Mouse (Mus musculus) limb, embryonic 10.5 days (tissue): ENCODE data around the gene AC109138.7. TPM values are rescaled to one million over a fixed set of nuclear protein-coding genes. Genes with fewer than 3 reads are reported as not detected.

Source experiments
- DNase-seq: peaks from one replicate; pipeline ENCODE4 v3.0.0-alpha.2; 2017; ENCODE audit warnings: low spot score
- H3K27ac ChIP-seq: fragments of 300-500 bp; sonication (generic); 2 replicates; pipeline ENCODE4 v1.5.1; 2016; ENCODE audit warnings: mild to moderate bottlenecking
- H3K27me3 ChIP-seq: fragments of 300-500 bp; sonication (generic); 2 replicates; pipeline ENCODE4 v1.6.1; 2016; ENCODE audit warnings: low read depth, mild to moderate bottlenecking; ENCODE audit not compliant: poor library complexity, severe bottlenecking
- H3K36me3 ChIP-seq: fragments of 300-500 bp; sonication (generic); 2 replicates; pipeline ENCODE4 v1.6.1; 2016; ENCODE audit warnings: mild to moderate bottlenecking, moderate library complexity
- H3K4me1 ChIP-seq: fragments of 300-500 bp; sonication (generic); 2 replicates; pipeline ENCODE4 v1.6.1; 2016
- H3K4me3 ChIP-seq: fragments of 300-500 bp; sonication (generic); 2 replicates; pipeline ENCODE4 v1.5.1; 2016; ENCODE audit warnings: mild to moderate bottlenecking, moderate library complexity
- H3K9me3 ChIP-seq: fragments of 300-500 bp; sonication (generic); replicated peaks from 2 replicates; pipeline ENCODE4 v1.6.1; 2016; ENCODE audit warnings: mild to moderate bottlenecking
- WGBS: fragments of 180-500 bp; shearing (Covaris S2); methylation state at CpG from one replicate; pipeline ENCODE4 v1.1.7; 2016; 5-methylcytosine and 5-hydroxymethylcytosine counted together
- polyA plus RNA-seq: library from polyadenylated mRNA; unstranded; fragments of >200 nt; fragmentation: Nextera tagmentation; extraction: Ambion mirVana; gene quantifications from 2 replicates; pipeline ENCODE4 v1.2.1, GENCODE M21; 2016

The AC109138.7 gene
- polyA plus RNA-seq, 1 experiment from 2014 or later = not detected

GRCm38 (mm10) chr19:4196548-4196947 is 17.6 kb upstream of the AC109138.7 start:
- no peak for DNase-seq
- WGBS = 36% methylated on average over 5 of the region's 5 CpGs
- Histone ChIP-seq H3K4me1 (peaks cover 69% of the 10 kb centered on the region), H3K9me3 (no peaks in the 10 kb centered on the region), H3K36me3 (peaks cover 80% of the 10 kb centered on the region), H3K27me3 (no peaks in the 10 kb centered on the region), H3K4me3 (peak overlapping the region; percentile 11; the same call in 1 of the 2 replicates), H3K27ac (peak overlapping the region; percentile 37; the same call in 1 of the 2 replicates)

GRCm38 (mm10) chr19:4197180-4197579 is 17.0 kb upstream of the AC109138.7 start:
- no peak for DNase-seq
- Histone ChIP-seq H3K36me3 (peaks cover 77% of the 10 kb centered on the region), H3K9me3 (no peaks in the 10 kb centered on the region), H3K27me3 (no peaks in the 10 kb centered on the region), H3K4me3 (0 out of 2 replicates have a peak overlapping the region, but pooled peaks have one; percentile 11), H3K4me1 (peaks cover 70% of the 10 kb centered on the region), H3K27ac (no peak overlapping the region)
- WGBS = 73% methylated on average over 3 of the region's 3 CpGs

GRCm38 (mm10) chr19:4201291-4201909 is 12.8 kb upstream of the AC109138.7 start, which contains the start of gene Rad9a:
Rad9a (minus strand) TSS chr19:4201662.
- Histone ChIP-seq H3K27me3 (peaks cover 11% of the 10 kb centered on the region), H3K36me3 (peaks cover 41% of the 10 kb centered on the region), H3K4me3 (peak within 1 kb of the TSS; percentile 66), H3K4me1 (peaks cover 38% of the 10 kb centered on the region), H3K27ac (peak within 1 kb of the TSS; percentile 83), H3K9me3 (no peaks in the 10 kb centered on the region)
- peak; percentile 99 for DNase-seq
- under 1% methylated on average over 34 of the region's 34 CpGs for WGBS

- Histone ChIP-seq H3K27ac (peak overlapping the region; percentile 83), H3K4me1 (peaks cover 36% of the 10 kb centered on the region), H3K9me3 (no peaks in the 10 kb centered on the region), H3K36me3 (peaks cover 34% of the 10 kb centered on the region), H3K4me3 (peak overlapping the region; percentile 66), H3K27me3 (peaks cover 13% of the 10 kb centered on the region)
- DNase-seq = no peak
- WGBS = 30% methylated on average over 7 of the region's 7 CpGs
Observed at GRCm38 (mm10) chr19:4202149-4202548, 12.0 kb upstream of the AC109138.7 start.

- Histone ChIP-seq H3K27me3 (peaks cover 13% of the 10 kb centered on the region), H3K4me3 (no peak overlapping the region), H3K27ac (no peak overlapping the region), H3K4me1 (peaks cover 29% of the 10 kb centered on the region), H3K9me3 (no peaks in the 10 kb centered on the region), H3K36me3 (peaks cover 24% of the 10 kb centered on the region)
- no peak for DNase-seq
- 70% methylated on average over 3 of the region's 3 CpGs for WGBS
Observed at GRCm38 (mm10) chr19:4203148-4203547, 11.0 kb upstream of the AC109138.7 start.

- H3K9me3 ChIP-seq = no peaks in the 10 kb centered on the region
- H3K4me3 ChIP-seq = no peak overlapping the region
- peaks cover 18% of the 10 kb centered on the region for H3K36me3 ChIP-seq
- peaks cover 14% of the 10 kb centered on the region for H3K27me3 ChIP-seq
- peaks cover 29% of the 10 kb centered on the region for H3K4me1 ChIP-seq
- 67% methylated on average over 13 of the region's 13 CpGs for WGBS
- no peak overlapping the region for H3K27ac ChIP-seq
- no peak for DNase-seq
Observed at GRCm38 (mm10) chr19:4203604-4204326, 10.4 kb upstream of the AC109138.7 start.

GRCm38 (mm10) chr19:4204889-4205288 is 9.3 kb upstream of the AC109138.7 start:
- DNase-seq = no peak
- peaks cover 6% of the 10 kb centered on the region for H3K36me3 ChIP-seq
- no peaks in the 10 kb centered on the region for H3K9me3 ChIP-seq
- peaks cover 27% of the 10 kb centered on the region for H3K4me1 ChIP-seq
- H3K4me3 ChIP-seq = no peak overlapping the region
- H3K27me3 ChIP-seq = peaks cover 18% of the 10 kb centered on the region
- WGBS = 68% methylated on average over 4 of the region's 4 CpGs
- no peak overlapping the region for H3K27ac ChIP-seq

- Histone ChIP-seq H3K4me3 (no peak overlapping the region), H3K27me3 (peaks cover 26% of the 10 kb centered on the region)
- WGBS = 0% methylated on average over 2 of the region's 2 CpGs
Observed at GRCm38 (mm10) chr19:4206971-4207370, 7.2 kb upstream of the AC109138.7 start.

GRCm38 (mm10) chr19:4208563-4208962 is 5.6 kb upstream of the AC109138.7 start:
- Histone ChIP-seq H3K4me1 (peaks cover 29% of the 10 kb centered on the region), H3K27me3 (peaks cover 40% of the 10 kb centered on the region), H3K36me3 (no peaks in the 10 kb centered on the region), H3K9me3 (no peaks in the 10 kb centered on the region), H3K27ac (no peak overlapping the region), H3K4me3 (no peak overlapping the region)
- WGBS = 74% methylated on average over 5 of the region's 5 CpGs
- DNase-seq = no peak

More at GRCm38 (mm10) chr19:4206971-4207370, 7.2 kb upstream of the AC109138.7 start:
- Histone ChIP-seq H3K36me3 (no peaks in the 10 kb centered on the region), H3K27ac (no peak overlapping the region), H3K9me3 (no peaks in the 10 kb centered on the region), H3K4me1 (peaks cover 19% of the 10 kb centered on the region)
- peak; percentile 82 for DNase-seq

- Histone ChIP-seq H3K9me3 (no peaks in the 10 kb centered on the region), H3K27me3 (peaks cover 47% of the 10 kb centered on the region), H3K4me3 (peak overlapping the region; percentile 83), H3K27ac (peak overlapping the region; percentile 97), H3K36me3 (no peaks in the 10 kb centered on the region), H3K4me1 (peaks cover 60% of the 10 kb centered on the region)
- 28% methylated on average over 4 of the region's 4 CpGs for WGBS
- DNase-seq = no peak
Observed at GRCm38 (mm10) chr19:4211891-4212588, 2.1 kb upstream of the AC109138.7 start.

- no peak for DNase-seq
- Histone ChIP-seq H3K9me3 (no peaks in the 10 kb centered on the region), H3K36me3 (no peaks in the 10 kb centered on the region), H3K4me1 (peaks cover 74% of the 10 kb centered on the region), H3K27me3 (peaks cover 49% of the 10 kb centered on the region), H3K4me3 (peak overlapping the region; percentile 83), H3K27ac (peak overlapping the region; percentile 97)
- 8% methylated on average over 9 of the region's 9 CpGs for WGBS
Observed at GRCm38 (mm10) chr19:4213524-4213974, 608 bp upstream of the AC109138.7 start.

GRCm38 (mm10) chr19:4214771-4215450 is 754 bp downstream of the AC109138.7 start:
- 1% methylated on average over 74 of the region's 81 CpGs for WGBS
- H3K27me3 ChIP-seq = peaks cover 44% of the 10 kb centered on the region

More at GRCm38 (mm10) chr19:4214771-4215450, 754 bp downstream of the AC109138.7 start:
- Histone ChIP-seq H3K27ac (peak overlapping the region; percentile 97), H3K4me3 (peak overlapping the region; percentile 83), H3K9me3 (no peaks in the 10 kb centered on the region), H3K36me3 (no peaks in the 10 kb centered on the region), H3K4me1 (peaks cover 83% of the 10 kb centered on the region)
- peak; percentile 73 for DNase-seq
